Mouse (Mus musculus): ENCODE data around the gene Hoxd10.

Gene Hoxd10

DNA sequence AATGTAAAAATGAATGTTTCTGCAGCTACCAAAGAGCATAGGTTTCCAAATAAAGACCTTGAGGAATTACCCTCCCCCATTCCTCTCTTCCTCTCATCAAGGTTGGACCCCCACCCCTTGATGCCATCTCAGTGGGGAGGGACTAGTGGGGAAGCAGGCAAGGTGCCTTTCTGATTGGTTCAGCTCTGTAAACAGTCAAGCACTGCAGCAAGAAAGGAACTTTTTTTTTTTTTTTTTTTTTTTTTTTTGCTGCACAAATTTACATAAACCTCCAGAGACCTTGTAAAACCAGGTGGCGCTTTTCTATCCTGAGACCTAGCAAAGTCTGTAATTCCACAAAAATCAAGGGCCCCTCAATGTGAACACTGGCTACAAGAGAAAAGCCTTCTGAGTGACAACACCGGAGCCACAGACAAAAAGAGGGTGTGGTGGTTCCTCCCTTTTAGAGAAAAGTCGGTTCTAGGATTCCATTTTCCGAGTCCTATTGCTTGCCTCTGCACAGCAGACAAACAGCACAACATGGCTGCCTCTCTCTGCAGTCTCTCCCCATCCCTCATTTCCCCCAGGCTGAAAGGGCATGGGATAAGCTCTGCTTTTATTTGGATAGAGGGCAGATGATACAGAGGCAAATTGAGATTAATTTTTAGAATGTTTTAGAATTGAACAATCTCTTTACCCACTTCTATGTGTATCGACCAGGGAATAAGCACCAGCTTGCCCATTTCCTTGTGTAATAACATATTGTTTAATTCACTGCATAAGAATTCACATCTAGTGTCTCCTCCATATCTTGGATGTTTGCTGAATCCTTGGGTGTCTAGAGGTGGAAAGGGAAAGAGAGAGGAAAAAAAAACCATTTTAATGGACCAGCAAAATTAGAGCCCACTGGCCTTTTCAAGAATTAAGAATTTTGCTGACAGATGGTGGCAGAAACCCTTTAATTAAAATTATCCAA lies 18.0 kb downstream of the Hoxd10 start:
- DNase-seq (ENCODE audit: inconsistent ontology term), result no peak

DNA sequence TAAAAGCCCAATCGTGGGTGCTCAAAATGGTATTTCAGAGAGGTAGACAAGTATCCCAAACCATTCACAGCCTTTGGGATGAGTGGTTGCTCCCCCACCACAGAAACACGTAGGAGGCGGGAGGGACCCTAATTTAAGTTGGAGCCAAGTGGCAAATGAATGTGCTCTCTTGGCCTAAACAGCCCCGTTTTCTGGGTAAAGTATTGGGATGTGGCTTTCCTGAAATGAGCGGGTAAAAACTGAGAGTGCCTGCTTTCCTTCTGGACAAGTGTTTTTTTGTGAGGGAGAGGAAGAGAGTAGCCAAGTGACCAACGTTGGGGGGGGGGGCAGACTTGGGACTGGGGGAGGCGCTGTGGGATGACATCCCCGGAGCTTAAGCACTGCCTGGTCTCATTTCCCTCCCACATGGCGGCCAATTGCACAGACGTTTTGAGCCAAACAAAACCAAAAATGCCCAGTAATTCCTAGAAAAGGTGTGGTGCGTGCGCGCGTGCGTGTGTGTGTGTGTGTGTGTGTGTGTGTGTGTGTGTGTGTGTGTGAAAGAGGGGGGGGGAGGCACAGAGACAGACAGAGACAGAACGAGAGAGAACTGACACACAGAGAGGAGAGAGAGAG lies 19.3 kb downstream of the Hoxd10 start:
- no peak for DNase-seq (ENCODE audit: inconsistent ontology term)

DNA sequence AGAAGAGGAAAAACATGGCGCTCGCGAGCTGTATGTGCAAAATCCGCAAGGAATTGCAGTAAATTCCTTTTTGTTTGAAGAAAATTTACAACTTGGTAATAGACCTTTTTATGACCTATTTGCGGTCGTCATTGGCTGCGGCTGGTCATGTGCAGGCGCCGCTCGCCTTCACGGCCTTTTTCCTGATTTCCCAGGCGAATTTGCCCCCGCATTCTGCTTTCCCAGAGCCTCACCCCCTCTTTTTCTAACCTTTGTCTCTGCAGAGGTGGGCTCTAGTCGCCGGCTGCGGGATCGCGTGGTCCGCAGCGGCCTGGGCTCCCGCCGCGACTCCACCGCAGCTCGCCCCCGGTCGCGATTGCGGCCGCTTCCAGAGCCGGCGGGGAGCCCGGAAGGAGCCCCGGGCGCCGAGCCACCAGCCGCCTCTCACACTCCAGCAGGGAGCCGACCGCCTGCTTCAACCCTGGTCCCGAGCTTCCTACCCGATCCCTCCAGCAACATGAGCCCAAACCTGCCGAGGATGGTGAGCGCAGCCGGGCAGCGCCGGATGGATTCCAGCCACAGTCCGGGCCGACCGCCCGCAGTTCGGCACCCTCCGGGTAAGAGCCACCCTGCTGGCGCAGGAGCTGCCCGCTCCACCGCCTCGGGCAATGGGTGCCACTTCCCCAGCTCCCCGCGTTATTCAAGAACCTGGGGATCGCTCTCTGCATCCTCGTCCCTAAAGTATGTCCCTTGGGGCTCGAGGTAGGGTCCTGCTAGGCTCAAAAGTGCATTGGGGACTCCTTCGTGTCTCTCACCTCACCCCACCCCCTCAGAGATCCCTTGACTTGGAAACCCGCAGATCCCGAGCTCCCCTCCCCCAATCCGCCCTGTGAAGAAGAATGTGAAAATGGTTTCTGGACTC lies 20.2 kb downstream of the Hoxd10 start, which contains the start of the genes Hoxd3 and Hoxd4:
Gene Hoxd3 (plus strand): TSS at position 207 of the 901 bp plus-strand sequence.
Gene Hoxd4 (plus strand): TSS at position 209 of the 901 bp plus-strand sequence.
- peak; percentile 39 for DNase-seq (ENCODE audit: inconsistent ontology term)

DNA sequence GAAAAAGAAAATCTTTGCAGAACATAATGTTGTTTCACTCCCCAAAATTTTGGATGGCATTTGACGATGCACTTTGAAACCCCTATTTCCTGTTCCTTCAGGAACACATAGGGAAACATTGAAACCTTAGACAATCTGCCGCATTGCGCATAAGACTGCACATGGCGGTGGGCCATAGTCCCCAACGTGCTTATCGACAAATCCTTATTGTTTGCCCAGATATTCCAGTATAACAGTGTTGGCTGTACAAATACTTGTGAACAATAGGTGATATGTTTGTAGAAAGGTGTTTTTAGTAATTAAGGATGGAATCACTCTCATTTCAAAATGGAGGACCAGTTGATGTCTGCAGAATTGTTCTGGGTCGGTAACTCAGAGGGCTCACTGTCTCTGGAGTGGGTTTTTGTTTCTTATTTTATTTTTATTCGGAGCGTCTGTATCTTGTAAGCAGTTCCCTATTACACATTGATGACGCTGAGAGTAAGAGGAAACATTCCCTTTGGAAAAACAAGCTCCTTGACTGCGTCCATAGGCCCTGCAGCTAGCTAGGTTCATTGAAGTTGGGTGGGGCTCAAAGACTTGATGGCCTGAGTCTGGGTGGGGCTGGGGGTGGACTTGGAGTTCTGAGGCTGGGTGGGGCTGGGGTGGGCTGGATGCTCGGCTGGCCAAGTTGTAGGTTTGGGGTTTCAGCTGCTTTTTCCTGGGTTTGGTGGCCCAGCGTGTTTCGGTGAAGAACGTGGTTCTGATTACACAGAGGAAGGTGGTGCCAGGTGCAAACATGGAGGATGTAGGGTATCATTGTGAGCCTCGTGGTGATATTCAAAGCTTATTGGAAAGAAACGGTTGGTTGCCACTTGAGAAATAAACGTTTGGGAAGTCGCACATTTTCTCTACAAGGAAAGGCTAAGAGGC lies 21.8 kb downstream of the Hoxd10 start:
- no peak for DNase-seq (ENCODE audit: inconsistent ontology term)

DNA sequence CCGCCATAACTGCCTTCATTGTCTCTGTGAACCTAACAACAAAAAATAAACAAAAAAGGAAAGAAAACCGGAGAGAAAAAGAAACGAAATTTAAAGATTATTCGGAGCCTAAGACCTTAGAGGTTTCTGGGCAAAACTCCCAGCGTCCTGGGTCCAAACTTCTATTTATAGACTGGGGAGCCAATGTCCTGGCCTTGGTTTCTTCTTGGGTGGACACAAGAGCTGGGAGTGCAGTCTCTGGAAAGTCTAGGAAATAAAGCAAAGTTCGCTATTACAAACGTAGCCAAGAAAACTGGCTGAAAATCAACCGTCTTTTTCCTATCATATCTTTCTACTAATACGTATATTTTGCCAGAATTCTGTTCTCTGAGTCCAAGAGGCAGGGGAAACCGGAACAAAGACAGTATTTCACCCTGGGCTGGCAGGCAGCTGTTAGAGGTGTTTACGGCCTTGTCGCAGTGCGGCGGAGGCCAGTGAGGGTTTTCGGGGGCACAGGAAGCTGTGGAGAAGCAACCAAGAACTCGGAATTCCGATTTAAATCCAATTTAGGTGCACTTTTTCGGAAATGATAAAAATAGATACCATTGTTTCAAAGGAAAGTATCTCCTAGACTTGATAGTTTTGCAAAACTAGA lies 22.5 kb downstream of the Hoxd10 start:
- no peak for DNase-seq (ENCODE audit: inconsistent ontology term)

DNA sequence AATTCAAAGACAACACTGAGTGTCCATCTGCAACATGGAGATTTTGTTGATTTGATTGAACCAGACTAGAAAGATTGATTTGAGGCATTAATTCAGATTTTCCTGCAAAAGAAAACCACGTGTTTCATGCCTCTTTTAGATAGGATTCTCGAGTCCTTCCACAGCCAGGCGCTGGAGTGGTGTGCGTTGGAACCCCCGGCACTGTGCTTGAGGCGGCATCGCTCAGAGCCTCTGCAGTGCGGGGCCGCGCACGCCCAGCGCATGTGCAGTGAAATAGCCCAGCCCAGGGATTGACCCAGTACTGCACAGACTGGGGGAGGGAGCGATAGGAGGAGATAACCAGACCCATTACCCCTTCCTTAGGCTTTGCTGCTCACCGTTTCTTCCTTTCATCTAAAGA lies 23.2 kb downstream of the Hoxd10 start:
- DNase-seq (ENCODE audit: inconsistent ontology term), result no peak

DNA sequence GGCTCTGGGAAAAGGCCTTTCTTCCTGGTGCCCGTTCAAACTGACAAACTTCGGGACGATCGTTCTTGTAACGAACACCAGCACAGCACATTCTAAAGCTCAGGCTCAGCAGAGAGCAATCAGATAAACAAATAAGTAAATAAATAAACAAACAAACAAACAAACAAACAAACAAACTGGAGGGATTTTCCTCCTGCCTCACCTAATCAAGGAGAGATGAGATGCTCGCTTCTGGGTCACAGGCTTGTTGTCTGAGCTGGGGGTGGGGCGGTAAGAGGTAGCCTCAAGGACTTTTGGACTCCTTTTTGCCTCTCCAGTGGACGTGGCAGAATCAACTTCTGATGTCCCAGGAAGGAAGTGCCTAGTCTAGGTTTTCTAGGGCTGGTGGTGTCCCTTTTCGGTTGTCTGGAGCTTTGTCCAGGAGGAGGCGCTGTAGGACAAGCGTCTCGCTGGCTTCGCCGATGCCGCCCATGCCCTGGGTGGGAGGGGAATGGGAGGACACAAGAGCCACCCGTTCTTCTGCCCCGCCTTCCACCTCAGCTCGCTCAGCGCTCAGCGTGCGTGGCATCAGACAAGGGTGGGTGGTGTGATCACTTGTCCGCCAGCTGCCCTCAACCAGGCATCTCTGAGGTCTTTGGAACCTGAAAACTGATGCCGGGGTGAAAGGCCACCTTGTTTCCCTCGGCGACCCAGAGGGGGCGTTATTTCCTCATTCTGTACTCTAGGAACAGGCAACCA lies 23.9 kb downstream of the Hoxd10 start:
- peak; percentile 79 for DNase-seq (ENCODE audit: inconsistent ontology term)

DNA sequence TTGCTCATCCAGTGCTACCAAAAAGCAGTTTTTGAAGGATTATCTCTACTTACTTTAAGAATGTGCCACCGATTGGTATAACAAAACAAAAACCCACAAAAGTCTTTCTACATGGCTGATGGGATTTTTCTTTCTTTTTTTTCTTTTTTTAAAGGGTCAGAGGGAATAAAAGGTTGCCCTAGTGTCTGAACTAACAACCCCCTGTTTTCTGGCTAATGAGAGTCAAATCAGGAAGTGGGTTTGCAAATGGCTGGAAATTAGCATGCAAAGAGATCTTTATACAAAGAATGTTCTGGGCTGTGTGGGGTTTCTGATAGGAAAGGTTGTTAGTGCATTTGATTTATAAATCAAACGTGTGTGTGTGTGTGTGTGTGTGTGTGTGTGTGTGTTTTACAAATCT lies 28.7 kb downstream of the Hoxd10 start:
- no peak for DNase-seq (ENCODE audit: inconsistent ontology term)

DNA sequence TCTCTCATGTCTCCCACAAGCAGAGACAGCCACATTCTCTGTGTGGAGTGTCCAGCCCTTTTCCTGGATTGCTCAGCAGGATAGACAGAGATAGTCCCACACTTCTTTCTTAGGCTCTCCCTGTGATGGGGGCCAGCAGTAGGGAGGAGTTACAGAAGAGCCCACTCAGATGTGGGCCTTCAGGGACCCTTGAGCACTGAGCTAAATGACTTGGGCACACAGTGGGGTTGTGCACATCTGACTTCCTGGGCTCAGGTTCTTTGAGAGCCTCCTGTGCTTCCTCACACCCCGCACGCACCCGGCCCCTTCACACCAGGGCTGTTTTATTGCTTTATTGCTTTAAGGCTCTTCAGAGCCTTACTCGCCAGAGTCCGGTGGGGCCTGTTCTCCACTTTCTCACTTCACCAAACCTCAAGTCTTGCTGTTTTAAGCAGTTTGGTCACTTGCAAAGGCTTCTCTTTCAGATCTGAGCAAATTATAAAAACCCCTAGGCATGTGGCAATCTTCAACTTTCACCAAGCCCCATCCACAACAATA lies 29.3 kb downstream of the Hoxd10 start:
- no peak for DNase-seq (ENCODE audit: inconsistent ontology term)

DNA sequence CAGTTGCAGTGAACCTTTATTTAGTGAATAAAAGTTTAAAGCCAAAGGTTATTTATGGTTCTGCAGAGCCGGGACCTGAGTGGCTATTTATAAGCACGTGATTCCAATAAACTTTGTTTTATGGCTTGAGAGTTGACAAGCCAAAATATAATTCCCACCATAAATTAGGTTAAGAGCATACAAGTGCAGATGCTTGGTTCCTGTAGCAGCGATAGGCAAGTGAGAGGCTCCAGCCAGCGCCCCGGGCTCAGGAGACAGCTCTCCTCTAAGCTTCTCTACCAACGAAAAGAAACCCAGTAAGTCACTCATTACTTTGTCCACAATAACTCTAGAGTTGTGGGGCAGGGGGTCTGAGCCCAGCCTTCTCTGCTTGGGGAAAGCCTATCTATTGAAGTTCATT lies 30.2 kb downstream of the Hoxd10 start:
- no peak for DNase-seq (ENCODE audit: inconsistent ontology term)

DNA sequence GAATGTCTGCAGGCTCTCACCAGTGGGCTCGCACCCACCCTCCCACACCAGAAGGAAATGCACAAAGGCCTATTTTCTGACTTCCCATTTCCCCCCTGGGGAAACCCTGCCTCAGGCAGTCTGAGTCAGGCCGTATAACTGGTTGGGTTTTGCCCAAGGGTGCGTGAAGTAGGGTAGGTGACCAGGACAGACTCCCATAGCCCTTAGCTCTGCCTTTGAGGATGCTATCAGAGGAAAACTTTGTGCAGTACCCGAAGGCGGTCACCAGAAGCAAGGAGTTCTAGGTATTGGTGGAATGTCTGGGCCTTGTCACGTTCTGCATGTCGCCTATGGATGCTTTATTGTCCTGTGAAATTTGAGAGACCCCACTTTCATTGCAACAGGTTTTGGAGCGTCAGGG lies 31.2 kb downstream of the Hoxd10 start:
- no peak for DNase-seq (ENCODE audit: inconsistent ontology term)

DNA sequence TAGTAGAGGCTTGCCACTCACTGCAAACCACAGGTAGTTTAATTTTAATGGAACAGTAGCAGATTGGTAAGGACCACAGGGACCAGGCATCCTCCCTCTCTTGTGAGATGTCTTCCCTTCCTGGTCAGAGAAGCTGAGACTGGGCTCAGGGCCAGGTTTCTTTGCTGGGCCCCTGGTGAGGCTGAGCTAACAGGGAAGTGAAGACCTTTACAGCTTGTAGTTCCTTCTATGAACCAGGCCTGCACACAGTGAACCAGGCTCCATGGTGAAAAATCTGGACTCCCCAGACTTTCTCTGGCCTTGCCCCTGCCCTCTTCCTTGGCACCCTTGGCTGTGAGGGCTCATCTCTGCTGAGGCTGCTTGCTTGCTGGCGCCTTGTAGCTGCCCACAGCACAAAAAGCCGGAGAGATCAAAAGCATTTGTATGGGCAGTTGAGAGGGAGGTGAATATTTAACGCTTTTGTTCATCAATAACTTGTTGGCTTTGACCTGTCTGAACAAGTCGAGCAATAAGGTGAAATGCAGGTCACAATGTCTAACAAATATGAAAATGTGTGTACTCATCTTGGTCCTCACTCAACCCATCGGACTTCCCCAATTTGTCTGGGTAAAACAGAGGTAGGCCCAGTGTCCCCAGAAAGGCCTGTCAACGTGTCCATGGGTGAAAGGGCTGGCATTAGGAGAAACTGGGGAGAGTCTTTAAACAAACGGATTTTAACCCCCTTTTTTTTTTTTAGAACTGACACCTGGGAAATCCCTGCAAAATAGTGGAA lies 32.7 kb downstream of the Hoxd10 start:
- DNase-seq (ENCODE audit: inconsistent ontology term), result no peak

DNA sequence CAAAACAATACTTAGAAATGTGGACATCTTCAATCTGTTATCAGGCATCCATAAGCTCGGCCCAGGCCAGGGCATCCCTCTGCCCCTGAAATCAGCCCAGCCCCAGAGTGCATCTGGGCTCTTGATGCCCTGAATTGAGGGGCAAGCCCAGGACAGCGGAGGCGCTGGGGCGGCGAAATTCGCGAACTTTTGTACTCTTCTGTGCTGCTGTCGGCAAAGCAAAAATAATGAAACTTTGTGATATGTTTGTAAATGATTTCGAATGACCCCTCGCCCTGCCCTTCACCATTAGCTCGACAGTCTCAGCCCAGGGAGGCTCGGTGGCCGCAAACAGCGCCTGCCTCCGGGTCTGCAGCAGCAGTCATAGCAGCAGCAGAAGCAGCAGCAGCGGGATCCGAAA lies 33.4 kb downstream of the Hoxd10 start:
- DNase-seq (ENCODE audit: inconsistent ontology term), result no peak

DNA sequence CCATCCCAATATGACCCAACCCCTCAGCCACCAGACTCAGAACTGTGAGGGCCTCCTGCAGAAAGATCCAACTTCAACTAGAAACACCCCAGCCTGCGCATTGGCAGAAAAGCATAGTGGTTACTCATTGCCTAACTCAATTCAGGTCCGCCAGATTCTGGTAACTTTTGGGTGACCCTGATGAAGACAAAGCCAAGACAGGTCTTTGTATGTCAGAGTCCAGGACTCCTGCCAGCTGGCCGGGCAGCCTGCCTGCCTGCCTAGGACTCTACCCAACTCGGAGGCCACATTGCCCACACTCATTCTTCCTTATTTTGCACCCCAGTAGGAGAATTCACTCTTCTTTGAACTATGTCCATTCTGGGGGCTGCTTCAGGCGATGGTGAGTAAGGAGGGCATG lies 34.8 kb downstream of the Hoxd10 start, which contains the start of gene Gm28230:
Gene Gm28230 (plus strand): TSS at position 178 of the 400 bp plus-strand sequence.
- DNase-seq (ENCODE audit: inconsistent ontology term), result no peak

DNA sequence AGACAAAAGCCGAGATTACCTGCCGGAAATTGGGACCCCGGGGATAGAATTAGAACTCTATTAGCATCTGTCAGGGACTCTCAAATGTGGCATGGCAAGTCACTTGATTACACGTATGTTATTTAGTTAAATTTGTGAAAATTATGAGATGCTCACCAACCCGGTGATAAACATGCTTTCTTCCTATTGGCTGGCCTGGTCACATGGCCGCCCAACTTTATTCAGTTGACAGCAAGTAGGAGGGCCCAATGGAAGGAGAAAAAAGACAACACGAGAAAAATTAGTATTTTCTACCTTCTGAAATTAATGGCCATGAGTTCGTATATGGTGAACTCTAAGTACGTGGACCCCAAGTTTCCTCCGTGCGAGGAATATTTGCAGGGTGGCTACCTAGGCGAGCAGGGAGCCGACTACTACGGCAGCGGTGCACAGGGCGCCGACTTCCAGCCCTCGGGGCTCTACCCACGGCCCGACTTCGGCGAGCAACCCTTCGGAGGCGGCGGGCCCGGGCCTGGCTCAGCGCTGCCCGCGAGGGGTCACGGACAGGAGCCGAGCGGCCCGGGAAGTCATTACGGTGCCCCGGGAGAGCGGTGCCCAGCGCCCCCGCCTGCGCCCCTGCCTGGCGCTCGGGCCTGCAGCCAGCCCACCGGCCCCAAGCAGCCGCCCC lies 35.4 kb downstream of the Hoxd10 start:
- no peak for DNase-seq (ENCODE audit: inconsistent ontology term)

DNA sequence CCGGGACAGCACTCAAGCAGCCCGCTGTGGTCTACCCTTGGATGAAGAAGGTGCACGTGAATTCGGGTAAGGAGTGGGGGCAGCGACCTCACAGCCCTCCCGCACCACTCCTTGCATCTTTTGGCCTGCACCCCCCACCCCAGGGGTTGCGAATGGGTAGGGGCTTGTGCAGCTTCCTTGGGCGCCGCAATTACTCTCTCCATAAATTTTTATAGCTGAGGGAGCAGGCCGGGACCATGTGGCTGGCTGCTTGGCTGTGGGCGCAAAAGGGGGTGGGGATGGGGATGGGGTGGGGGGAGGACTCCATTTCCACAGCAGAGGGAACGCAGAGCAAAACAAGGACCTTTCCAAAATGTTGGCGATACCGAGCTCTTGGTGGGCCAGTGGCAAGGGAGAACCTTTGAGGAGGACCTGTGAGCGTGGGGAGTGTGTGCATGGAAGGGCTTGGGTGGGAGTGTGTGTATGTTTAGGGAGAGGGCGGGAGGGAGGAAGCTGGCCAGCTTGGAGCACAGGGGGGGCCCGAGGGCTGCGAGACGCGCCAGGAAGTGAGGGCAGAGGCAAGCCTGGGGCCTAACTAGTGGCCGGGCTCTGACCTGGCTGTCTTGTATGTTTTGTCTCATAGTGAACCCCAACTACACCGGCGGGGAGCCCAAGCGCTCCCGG lies 36.0 kb downstream of the Hoxd10 start:
- DNase-seq (ENCODE audit: inconsistent ontology term), result no peak

DNA sequence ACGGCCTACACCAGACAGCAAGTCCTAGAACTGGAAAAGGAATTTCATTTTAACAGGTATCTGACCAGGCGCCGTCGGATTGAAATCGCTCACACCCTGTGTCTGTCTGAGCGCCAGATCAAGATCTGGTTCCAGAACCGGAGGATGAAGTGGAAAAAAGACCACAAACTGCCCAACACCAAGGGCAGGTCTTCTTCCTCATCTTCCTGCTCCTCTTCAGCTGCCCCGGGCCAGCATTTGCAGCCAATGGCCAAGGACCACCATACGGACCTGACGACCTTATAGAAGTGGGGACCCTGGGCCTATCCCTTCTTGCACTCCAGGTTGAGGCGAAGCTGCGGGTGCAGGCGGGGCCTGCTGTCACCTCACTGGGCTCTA lies 36.6 kb downstream of the Hoxd10 start:
- DNase-seq (ENCODE audit: inconsistent ontology term), result no peak

DNA sequence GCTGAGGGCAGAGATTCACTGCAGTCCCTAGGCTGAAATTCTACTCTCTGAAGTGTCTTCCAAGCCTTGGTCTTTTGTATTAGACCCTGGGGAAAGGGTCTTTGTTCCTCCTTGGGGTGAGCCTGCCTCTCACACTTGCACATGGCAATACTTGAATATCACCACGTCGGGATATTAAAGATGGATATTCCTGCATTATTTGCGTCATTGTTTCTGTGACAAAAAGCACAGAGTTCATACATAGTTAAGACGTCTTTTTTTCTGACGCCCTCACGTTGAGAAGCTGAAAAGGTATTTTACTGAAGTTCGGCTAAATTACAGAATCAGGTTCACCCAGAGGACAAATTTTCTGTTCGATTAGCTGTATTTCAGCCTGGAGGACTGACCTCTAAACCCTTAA lies 38.6 kb downstream of the Hoxd10 start:
- no peak for DNase-seq (ENCODE audit: inconsistent ontology term)
